Mouse (Mus musculus): ENCODE measurements at regions not wholly inside any gene's neighbourhood (a gene's known extent, or its start where the extent isn't known, plus 50 kb on each side); places are given as distances from the start of the nearest gene placed in this dataset.
"Not testable (repeated sequence)": the region's sequence is repeated elsewhere in the genome, so short reads cannot be mapped to it uniquely, and the experiment has no call there.

DNA sequence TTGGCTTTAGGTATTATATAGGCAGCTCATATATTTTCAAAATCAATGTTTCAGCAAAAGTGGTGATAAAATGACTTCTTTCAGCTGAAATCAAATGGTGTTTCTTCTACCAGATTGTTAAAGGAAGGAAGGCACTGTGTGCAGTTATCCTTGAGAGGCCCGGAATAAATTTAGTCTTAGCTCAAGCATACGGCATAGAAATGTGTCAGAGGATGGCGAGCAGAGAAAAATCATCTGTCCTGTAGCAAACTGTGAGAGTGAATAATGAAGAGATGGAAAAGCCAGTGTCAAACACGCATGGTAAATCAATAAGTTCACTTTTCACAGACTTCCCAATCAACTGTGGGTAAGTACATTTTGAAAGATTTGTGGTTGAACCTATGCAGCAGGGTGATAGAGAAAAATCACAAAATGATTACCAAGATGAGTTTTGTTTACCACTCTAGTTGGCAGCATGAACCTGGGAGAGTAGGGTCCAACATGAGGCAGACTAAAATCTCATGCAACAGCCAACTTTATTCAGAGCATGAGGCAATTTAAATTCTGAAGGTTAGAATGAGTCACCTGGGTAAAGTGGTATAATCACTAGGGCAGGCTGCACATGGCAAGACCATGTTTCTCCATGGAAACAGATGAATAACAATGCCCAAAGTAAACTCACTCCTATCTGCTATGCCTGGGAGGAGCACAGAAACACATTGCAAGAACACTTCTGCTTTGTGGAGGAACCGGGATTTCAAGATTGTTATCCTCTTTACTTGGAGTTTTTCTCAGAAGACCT lies 55.7 kb downstream of the AI429214 start:
- no peak for DNase-seq (ENCODE audit: low spot score)

DNA sequence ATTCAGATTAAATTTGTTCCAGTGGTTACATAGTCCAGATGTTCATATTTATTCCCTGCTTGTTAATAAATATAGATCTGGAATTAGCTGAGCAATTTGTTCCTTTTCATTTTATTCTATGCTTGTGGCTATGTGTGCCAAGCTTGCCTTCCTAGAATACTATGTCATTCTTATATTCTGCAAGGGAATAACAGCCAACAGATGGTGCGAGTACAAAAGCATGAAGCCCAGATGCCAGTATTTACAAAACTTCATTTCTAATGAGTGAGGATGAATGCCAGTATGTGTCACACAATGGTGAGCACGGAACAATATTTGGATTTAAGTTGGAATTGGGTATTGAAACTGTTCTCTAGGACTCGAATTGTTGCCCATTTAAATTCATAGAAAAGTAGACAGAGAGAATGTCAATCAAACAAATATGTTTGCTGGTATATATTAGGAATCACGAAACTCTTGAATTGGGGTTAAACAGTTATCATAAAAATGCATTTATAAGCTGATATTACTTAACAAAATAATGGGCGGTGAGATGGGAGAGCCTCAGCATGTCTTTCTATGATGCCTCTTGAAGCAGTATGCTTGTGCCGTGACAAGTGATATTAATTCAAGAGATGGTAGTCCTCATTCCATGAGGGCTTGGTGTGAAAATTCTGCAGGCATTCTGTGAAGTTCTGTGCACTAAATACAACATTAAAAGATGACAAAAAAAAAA lies 56.7 kb downstream of the AI429214 start:
- DNase-seq (ENCODE audit: low spot score) = no peak

DNA sequence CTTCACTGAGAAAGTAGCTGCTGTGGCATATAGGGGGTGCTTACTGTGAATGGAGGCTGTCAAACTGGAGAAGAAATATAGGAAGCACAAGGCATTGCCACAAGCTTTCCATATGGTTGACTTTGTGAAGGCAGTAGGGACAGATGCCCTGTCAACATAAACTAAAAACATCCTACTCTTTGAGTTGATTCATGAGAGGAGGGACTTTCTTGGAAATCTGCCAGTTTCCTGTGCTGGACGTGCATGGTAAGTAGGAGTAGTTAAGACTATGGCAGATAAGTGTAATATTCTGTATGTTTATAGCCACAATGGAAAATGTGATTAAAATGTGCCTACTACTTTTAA lies 57.3 kb downstream of the AI429214 start:
- DNase-seq (ENCODE audit: low spot score) = no peak

DNA sequence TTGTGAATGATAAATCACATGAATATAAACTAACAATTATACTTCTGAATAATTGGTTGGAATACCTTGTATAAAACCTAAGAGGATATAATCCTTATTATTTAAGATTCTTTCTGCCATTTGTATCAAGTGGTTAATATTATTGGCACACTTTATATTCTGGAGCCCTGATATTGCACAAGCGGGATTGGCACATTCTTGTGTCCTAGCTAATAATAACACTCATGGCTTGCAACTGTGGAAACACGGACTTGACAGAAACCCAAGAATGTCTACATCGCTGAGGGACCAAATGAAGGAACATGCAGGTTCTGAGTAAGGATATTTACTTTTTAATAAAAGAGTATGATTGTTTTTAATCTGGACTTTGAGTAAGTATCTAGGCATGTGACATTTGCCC lies 63.0 kb downstream of the AI429214 start:
- DNase-seq (ENCODE audit: low spot score) = no peak

DNA sequence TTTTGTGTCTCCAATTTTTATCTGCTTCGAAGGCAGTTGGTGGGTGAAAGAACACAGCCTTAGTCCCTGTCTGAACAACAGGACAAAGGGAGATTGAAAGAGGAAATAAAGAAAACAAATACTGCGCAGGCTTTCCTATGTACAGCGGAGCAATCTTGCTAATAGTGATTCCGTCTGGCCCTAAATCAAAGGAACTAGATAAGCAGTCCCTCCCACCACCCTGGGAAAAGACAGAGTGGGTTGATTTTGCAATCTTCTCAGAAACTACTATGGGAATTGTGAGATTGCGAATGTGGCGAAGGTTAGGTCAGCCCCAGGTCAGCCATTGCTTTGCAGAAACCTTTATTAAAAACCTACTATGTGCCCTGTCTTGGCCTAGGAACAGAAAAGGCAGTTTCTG lies 65.0 kb downstream of the AI429214 start:
- DNase-seq (ENCODE audit: low spot score) = no peak

DNA sequence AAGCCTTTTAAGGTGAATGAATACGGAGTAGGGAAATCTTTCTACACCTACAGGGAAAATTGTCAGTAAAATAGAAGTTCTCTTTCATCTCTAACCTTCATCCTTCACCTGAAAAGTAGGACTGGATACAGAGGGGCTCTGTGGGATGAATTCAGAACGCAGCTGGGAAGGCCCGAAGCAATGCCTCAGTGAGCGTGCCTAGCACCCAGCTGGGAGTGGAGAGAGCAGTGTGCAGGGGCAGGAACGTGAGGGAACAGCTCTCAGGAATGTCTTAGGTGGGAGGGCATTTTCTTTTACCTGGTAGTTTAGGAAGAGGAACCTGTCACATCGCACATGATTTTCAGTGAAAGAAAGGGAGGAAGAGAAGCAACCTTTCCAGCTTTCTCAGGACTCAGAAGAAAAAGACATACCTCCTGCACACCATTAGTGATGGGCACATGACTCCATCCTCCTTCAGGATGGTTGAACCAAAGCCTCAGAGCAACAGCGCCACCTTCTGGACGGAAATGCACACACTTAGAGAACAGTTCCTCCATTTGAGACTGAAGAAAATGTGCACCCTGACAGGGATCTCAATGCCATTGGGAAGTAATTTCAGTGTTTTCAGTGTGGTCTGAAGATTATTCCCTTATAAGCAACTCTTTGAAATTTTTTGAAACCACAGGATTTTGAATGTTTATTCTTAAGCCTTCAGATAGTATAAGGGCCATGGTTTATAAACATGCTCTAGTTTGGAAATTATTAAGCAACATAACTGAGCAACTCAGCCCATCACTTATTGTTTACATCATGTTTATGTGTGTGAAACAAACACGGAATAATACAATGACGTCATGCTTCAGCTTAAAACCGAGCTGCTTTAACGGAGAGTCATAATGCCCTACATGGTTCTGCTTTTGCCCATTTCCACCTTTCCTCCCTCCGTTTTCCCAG lies 68.9 kb downstream of the AI429214 start:
- peak; percentile 46 for DNase-seq (ENCODE audit: low spot score)

DNA sequence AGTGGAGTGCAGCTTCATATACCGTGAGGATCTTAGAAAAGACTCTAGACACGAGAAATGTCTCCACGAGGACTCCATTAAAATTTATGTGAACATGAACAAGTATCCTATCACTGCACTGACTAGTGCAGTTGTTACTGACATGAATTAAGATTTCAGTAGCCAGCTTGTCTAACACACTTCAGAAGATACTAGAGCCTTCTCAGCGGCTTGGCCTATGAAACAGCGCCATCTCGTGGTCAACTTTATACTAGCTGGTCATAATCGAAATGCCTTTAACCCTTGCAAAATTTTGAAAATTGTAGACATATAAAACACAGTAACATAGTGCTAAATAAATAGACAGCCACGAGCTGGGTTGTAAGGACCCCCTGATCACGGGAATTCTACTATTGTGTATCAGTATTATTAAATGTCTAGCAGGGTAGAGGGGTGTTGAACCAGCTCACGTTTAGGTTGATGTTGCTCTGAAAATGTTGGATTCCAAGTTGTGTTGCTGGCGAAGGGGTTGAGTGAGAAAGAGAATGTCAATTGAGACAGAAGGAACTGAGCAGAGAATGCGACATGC lies 70.4 kb downstream of the AI429214 start:
- peak; percentile 25 for DNase-seq (ENCODE audit: low spot score)

DNA sequence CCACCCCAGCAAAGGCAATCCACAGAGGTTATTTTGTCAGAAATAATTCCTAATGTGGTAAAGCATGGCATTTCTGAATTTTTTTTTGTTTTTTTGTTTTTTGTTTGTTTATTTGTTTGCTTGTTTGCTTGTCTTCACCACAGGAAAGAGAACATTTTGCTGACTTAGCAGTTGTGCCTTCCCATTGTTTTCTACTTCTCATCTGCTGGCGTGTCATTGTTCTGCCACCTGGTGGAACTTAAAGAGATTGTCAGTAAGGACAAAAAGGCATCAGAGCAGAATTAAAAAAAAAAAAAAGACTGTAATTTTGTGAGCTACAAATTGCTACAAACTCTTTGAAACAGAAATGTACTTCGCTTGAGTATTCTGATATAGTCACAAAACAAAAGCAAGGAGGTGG lies 79.5 kb downstream of the AI429214 start:
- DNase-seq (ENCODE audit: low spot score) = no peak

DNA sequence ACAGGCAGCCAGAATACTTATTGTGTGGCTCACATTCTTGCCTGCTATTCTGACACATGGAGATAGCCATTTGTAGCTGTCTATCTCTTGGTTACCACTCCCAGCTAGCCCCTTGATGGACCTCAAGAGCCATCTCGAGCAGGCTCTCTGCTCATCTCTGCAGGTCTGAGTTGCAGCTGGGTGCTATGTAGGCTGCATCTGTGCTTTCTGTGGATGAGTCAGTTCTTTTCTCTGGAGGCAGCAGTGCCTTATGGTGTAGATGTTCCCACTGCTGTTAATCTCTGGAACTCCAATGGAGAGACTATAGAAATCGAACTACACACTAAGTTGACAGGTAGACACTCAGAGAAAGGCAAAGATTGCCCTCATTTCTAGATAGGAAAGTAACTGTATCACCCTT lies 106.3 kb downstream of the AI429214 start:
- no peak for DNase-seq (ENCODE audit: low spot score)

DNA sequence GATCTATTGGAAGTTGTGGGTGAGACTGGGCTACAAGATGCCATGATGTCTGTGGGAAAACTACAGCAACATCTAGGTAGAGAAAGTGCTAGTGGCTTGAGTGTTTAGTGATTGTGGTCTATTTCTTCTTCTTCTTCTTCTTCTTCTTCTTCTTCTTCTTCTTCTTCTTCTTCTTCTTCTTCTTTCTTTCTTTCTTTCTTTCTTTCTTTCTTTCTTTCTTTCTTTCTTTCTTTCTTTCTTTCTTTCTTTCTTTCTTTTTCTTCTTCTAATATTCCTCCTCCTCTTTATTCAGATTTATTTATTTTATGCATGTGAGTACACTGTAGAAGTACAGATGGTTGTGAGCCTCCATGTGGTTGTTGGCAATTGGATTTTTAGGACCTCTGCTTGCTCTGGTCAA lies 119.0 kb downstream of the AI429214 start:
- not testable (repeated sequence) for DNase-seq (ENCODE audit: low spot score)

DNA sequence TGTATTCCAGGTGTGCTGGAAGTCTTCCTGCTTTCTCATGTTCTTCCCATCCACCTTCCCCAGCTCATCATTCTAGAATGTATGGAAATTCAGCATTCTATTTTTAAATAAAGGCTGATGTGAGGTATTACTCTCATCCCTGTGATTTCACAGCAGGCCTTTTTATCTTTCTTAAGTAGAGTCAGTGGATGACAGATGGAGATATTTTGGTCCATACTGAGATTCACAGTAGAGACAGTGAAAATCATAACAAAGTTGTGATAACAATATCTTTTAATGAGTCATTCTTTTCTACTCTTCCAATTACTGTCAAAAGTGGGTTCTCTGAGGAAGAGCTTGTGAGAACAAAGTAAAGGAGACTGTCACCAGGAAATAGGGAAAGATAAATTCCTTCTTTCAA lies 132.4 kb downstream of the AI429214 start:
- DNase-seq (ENCODE audit: low spot score) = no peak

DNA sequence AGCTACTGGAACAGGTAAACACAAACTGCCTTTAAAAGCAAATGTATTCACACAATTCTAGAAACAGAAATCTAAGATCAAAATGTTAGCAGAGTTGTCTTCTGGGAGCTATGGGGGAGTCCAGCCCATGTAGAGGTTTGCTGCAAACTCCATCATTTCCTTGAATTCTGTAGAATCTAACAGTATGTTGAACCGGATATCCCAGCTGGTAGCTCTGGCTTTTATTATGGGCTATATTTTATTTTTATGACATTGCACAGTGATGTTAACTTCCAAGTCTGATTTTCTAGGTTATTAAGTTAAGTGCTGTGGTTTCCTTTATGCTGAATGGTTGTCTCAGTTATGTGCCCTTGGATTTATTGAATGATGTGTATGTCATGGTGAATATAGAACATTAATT lies 136.3 kb downstream of the AI429214 start:
- DNase-seq (ENCODE audit: low spot score) = no peak

DNA sequence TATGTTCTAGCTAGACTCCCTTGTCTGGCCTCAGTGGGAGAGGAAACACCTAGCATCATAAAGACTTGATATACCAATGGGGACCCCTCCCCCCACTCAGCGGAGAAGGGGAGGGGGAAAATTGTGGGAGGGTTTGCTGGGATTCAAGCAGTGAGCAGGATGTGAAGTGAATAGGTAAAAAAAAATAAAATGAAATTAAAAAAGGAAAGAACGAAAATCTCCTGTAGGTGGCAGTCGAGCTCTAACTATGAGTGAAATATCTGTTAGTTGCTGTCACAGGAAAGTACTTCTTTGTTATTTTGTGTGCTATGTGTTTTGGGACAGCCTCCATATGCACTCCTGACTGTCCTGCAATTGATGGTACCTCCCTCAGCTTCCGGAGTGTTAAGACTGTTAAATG lies 138.6 kb downstream of the AI429214 start:
- DNase-seq (ENCODE audit: low spot score) = no peak

DNA sequence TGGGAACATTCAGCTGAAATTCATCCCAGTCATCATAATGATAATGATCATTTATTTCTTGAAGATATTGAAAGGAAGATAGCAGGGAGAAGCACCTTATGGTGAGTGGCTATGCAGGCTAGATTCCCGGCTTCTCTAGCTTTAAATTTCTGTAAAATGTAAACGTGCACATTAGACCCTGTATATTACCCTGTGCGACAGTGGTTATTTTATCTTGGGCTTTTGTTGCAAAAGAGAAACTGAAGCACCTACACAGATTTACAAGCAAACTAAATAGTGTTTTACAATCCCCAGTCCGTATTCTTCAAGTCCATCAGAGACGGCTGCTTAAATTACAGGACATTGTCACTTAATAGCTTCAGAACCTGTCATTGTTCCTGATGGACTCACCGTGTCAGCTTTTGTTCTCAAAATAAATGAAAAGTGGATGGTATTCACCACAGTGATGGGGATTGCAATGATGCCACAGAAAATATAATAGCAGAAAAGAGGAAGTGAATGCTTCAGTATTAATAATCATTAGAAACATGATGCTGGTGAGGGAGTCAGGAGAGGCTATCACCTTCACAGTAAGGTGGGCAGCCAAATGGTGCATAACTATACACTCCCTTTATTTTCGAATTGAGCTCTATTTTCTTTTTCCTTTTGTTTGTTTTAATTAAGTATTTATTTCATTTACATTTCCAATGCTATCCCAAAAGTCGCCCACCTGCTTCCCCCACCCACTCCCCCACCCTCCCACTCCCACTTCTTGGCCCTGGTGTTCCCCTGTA lies 141.0 kb downstream of the AI429214 start:
- no peak for DNase-seq (ENCODE audit: low spot score)

DNA sequence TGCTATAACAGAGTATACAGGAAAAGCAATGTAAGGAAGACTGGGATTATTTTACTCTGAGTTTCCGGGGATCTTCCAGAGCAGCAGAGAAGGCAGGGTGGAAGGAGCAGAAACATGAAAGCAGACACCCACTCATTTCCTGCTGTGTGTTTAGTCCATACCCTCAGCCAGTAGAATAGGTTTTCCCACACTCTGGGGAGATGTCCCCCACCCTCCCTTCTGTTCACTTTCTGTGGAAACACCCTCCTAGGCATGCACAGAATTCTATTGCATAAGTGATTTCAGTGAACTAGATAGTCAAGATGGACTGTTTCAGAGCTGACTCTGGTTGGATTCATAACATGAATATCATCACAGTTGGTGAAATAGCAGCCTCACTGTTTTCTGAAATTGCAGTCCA lies 156.9 kb downstream of the AI429214 start:
- no peak for DNase-seq (ENCODE audit: low spot score)

DNA sequence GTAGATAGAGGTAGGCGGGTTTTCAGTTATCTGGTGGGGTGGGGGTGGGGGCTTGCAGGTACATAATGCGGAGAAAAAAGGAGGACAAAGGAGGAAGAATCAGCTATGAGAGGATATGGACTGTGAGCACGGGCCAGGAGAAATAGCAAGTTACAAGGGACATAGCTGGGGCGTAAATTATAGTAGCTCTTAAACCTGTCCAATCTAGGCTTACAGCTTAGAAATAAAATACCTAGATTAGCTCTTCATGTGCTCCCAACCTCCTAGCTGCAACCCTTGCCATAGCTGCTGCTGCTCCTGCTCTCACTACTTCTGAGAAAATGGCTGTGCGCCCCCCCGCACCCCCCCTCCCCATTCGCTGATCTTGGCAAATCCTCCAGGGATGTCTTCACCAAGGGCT lies 161.0 kb downstream of the AI429214 start:
- DNase-seq (ENCODE audit: low spot score) = no peak

DNA sequence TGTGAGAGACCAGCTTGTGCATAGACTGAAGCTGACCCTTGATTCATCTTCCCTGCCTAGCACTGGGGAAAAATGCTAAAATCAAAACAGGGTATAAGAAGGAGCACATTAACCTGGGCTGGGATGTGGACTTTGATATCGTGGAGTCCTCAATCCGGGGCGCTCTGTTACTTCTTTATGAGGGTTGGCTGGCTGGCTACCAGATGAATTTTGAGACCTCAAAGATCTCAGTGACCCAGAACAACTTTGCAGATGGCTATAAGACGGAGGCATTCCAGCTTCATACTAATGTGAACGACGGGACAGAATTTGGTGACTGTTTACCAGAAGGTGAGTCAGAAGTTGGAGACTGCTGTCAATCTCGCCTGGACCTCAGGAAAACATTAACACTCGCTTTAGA lies 161.5 kb downstream of the AI429214 start:
- DNase-seq (ENCODE audit: low spot score) = no peak

DNA sequence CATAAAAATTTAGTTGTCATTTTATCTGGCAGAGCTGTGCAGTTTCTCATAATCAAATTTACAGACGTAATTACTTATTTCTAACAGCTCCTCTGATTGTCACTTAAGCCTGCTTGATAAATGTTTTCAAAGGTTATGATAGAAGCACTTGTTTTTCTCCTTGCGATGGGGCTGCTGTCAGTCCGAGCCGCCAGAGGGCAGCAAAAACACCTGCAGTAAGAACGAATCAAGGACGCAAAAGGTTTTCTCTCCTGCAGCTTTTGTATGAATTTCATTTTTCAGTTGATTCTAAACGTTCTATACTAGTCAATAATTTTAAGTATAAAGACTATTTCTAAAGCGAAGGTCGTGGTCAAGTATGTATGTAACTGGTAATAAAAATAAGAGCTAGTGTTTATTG lies 166.1 kb downstream of the AI429214 start:
- peak; percentile 5 for DNase-seq (ENCODE audit: low spot score)

DNA sequence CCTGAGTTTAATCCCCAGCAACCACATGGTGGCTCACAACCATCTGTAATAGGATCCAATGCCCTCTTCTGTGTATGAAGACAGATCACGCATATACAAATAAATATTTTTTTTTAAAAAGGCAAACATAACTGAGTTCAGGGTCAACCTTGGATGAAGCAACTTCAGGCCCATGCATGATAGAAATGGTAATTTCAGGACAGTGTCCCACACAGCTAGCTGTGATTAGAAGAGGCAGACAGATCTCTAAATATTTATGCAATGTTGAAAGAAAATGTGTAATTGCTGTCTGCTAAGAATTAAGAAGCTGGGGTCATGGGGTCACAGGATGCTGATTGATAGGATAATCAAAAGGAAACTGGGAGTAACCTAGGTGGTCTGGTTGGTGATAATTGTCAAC lies 203.5 kb downstream of the AI429214 start:
- DNase-seq (ENCODE audit: low spot score) = no peak

DNA sequence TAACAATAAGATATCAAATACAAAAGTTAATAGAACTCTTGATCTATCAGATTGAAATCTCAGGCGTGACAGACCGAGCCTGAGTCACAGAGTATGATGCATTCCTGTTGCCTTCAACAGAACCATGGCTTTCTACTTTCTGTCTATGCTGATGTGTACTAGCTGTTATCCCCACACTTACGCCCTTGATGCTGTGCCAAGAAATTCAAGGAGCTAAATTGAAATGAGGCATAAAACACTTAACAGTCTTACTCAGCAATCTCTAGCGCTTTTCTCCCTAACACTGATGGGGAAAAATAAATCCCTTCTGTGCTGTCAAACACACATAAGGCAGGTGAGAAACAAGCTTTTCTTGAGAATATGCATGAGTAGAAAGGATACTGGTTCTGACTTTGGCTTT lies 222.5 kb downstream of the AI429214 start:
- DNase-seq (ENCODE audit: low spot score) = no peak

DNA sequence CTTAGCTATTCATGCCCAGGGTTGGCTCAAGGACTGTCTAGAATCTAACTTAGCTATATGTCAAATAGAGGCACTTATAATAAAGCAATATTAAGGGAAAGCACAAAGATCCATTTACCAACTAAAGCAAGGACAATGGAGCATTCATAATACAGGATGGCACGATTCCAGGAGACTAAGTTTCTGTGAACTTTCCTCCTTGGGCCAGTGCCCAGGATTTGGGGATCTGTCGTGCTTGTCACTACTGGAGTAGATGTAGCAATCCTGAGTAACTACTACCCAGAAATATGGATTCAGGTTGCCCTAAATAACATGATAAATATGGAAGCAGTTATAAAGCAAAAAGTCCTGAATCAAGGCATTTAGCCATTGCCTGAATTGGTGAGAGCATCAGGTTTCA lies 233.7 kb downstream of the AI429214 start:
- no peak for DNase-seq (ENCODE audit: low spot score)

DNA sequence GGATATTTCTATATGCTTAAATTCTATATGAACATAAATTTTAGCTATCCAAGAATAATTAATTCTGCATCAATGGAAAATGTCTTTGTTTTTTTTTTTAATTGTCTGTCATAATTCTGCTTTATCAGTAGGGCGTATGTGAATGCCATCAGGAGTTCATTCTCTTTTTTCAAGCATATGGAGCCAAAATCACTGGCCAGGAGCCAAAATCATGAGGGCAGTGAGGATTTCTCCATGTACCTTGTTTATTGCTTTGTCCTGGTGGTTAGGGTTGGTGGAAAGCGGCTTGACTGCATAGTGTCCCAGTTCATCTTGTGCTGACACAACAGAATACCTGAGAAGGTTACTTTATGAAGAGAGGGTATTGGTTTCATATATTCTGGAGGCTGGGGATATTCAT lies 243.9 kb downstream of the AI429214 start:
- DNase-seq (ENCODE audit: low spot score) = no peak
